Mouse (Mus musculus) liver, embryonic 14.5 days (tissue): Measurements from ENCODE around the gene Ncbp1.

Experiments
- CTCF ChIP-seq: IDR thresholded peaks from 2 replicates; pipeline ENCODE4 v1.5.1; 2016; ENCODE audit warnings: antibody characterized with exemption, low read depth, control low read depth
- EP300 ChIP-seq: IDR thresholded peaks from 2 replicates; pipeline ENCODE4 v1.6.1; 2016; ENCODE audit warnings: antibody characterized with exemption, low read depth

DNA sequence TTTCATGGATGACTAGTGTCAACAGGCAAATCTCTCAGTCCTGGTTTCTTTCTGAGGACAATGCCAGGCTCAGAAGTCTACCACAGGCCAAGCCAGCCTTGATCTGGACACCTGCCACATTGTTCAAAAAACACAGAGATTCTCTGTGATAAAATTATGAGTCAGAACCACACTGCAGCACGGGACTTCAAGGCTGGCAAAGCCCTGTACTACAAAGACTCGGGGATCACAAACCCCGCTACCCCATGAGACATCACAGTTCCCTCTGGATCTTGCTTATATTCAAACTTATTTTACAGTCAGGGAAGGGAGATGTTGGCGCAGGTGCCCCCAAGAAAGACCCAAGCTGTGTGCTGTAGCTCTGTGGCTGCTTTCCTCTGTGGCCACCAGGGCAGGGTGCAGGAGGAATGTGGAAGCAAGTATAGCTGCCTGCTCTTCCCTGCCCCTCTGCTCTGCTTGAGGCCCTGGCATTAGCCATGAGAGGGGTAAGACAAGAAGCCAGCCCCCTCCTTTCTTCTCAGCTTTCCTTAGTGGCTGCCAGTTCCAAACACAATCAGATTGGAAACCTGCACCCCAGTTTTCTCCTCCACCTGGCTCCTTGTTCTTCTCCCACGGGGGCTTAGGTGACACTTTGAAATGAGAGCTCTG, 45.9 kb upstream of the Ncbp1 start:
- TF ChIP-seq CTCF (no peak), EP300 (no peak)
